Mouse (Mus musculus) lung, adult 2 months (tissue): ENCODE results near the gene Syn3.

Experiments
- CTCF ChIP-seq: fragments of 200-500 bp; IDR thresholded peaks from 2 replicates; pipeline ENCODE4 v1.5.1; 2011; ENCODE audit warnings: mild to moderate bottlenecking, low read length, control low read depth; ENCODE audit not compliant: insufficient read depth
- POLR2A ChIP-seq: fragments of 200-500 bp; IDR thresholded peaks from 2 replicates; pipeline ENCODE4 v1.6.1; 2011; ENCODE audit warnings: low read depth, mild to moderate bottlenecking, control low read depth, low read length, borderline replicate concordance; ENCODE audit errors: extremely low read depth

- TF ChIP-seq CTCF (no peak), POLR2A (no peak)
These were observed 152.4 kb downstream of the Syn3 start for GRCm38 (mm10) chr10:86346235-86346840.
